Mouse (Mus musculus): Measurements from ENCODE around the gene Mus81.
"Not testable (repeated sequence)": the region's sequence is repeated elsewhere in the genome, so short reads cannot be mapped to it uniquely, and the experiment has no call there.

Gene Mus81

GRCm38 (mm10) chr19:5490898-5491708 lies 2.9 kb upstream of the Mus81 start:
- peak; percentile 92 for DNase-seq

GRCm38 (mm10) chr19:5490313-5490897 lies 2.2 kb upstream of the Mus81 start, which contains the start of gene Cfl1:
Gene Cfl1 (plus strand): TSS chr19:5490455.
- DNase-seq = peak; percentile 97

GRCm38 (mm10) chr19:5489721-5490120 lies 1.5 kb upstream of the Mus81 start:
- not testable (repeated sequence) for DNase-seq

- peak; percentile 99 for DNase-seq
Observed at GRCm38 (mm10) chr19:5488878-5489571, 823 bp upstream of the Mus81 start.

GRCm38 (mm10) chr19:5486771-5487170 lies 1.4 kb downstream of the Mus81 start:
- DNase-seq = no peak

GRCm38 (mm10) chr19:5486286-5486685 lies 1.9 kb downstream of the Mus81 start:
- peak; percentile 58 for DNase-seq

- no peak for DNase-seq
Observed at GRCm38 (mm10) chr19:5485821-5486220, 2.4 kb downstream of the Mus81 start.

DNA sequence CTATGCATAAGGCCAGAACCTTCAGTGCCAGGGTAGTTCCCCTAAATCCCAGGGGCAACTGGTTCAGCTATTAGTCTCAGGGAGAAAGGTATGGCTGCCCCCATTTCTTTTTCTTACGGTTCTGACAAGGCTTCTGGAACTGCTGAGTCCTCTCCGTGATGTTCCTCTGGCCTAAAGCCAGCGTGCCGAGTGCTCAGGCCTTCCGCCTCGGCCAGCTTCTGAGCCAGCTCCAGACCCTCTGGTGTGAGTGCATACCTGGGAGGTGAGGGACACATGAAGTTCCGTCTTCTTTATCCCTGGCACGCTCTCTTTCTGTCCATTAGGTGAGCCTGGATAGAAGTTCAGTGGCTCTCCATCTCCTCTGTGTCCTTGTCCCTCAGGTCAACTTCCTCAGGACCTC lies 2.8 kb downstream of the Mus81 start:
- DNase-seq = no peak

DNA sequence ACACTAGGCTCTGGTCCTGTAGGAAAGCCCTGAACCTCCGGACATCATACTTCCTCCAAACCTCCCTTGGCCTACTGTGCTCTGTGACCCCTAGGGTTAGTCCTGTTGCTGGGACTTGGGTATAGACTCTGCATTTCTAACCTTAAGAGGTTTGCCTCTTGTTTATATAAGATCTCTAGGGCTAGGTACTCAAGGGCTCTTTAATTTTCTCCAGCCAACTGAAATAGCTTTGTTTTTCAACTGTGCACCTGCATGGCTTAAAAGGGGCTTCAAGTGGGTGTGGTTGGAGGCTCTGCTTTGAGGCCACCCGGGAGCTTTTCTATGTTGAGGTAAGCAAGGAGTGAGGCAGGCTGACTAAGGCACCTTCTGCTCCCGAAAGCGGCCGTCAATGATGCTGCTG lies 3.7 kb downstream of the Mus81 start:
- DNase-seq = no peak

GRCm38 (mm10) chr19:5483386-5484359 lies 4.5 kb downstream of the Mus81 start:
- DNase-seq = no peak

- no peak for DNase-seq
Observed at GRCm38 (mm10) chr19:5481398-5481797, 6.8 kb downstream of the Mus81 start.

- DNase-seq = no peak
Observed at GRCm38 (mm10) chr19:5480016-5480415, 8.2 kb downstream of the Mus81 start.

GRCm38 (mm10) chr19:5477668-5478300 lies 10.4 kb downstream of the Mus81 start:
- DNase-seq = no peak

- no peak for DNase-seq
Observed at GRCm38 (mm10) chr19:5477004-5477667, 11.1 kb downstream of the Mus81 start.

GRCm38 (mm10) chr19:5475069-5475714 lies 13.0 kb downstream of the Mus81 start:
- DNase-seq = peak; percentile 46

GRCm38 (mm10) chr19:5474281-5475068 lies 13.7 kb downstream of the Mus81 start:
- DNase-seq = peak; percentile 82

DNA sequence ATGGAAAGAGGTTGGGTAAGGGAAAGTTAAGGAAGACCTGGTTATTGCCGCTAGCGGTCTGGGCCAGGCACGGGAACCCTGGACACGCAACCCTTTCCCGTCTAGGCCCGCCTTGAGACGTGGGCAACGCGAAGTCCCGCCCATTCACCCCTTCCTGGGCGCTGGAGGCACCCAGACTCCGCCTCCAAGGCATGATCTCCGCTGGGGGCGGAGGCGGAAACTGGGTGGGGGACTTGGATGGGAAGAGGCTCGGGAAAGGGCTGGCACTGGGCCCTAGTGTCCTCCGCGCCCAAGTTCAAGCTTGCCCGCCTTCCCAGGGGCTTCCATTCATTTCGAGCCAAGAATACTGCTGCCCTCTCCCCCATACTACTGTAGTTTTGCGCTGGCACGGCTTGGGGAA lies 14.5 kb downstream of the Mus81 start, which contains the start of gene Efemp2:
Gene Efemp2 (plus strand): TSS at position 235 of the 400 bp plus-strand sequence.
- peak; percentile 89 for DNase-seq

GRCm38 (mm10) chr19:5472857-5473256 lies 15.3 kb downstream of the Mus81 start:
- DNase-seq = no peak

- DNase-seq = no peak
Observed at GRCm38 (mm10) chr19:5471846-5472245, 16.4 kb downstream of the Mus81 start.

DNA sequence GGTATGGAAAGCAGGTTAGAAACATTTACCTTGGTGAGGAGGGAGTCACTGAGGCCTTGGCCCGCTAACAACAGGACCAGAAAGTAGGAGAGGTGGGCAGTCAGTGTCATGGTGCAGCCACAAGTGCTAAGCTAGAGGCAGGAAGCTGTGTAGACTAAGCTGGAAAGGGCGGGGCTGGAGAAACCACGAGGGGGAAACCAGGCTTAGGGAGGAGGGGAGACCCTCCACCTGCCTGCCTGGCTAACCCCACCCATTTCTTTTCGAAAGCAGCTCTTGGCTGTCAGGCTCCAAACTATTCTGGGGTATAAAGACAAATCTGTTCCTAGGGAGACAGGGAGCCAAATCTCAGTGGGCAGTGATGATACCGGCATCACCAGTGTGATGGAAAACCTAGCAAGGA lies 19.8 kb downstream of the Mus81 start, which contains the start of gene Ctsw:
Gene Ctsw (minus strand): TSS at position 134 of the 400 bp plus-strand sequence.
- no peak for DNase-seq
